Mouse (Mus musculus) heart, adult 2 months (tissue): ENCODE measurements around the gene Ggact.

ENCODE experiments used
- CTCF ChIP-seq: fragments of 200-600 bp; IDR thresholded peaks from 2 replicates; pipeline ENCODE4 v1.8.1; 2022; ENCODE audit warnings: antibody characterized with exemption, mild to moderate bottlenecking, moderate library complexity
- EP300 ChIP-seq: fragments of 200-500 bp; IDR thresholded peaks from 2 replicates; pipeline ENCODE4 v1.6.1; 2011; ENCODE audit warnings: low read depth, low read length, control low read depth; ENCODE audit not compliant: insufficient read depth
- POLR2A ChIP-seq: fragments of 200-500 bp; IDR thresholded peaks from 2 replicates; pipeline ENCODE4 v1.6.1; 2011; ENCODE audit warnings: mild to moderate bottlenecking, low read depth, low read length, control low read depth; ENCODE audit not compliant: insufficient read depth

DNA sequence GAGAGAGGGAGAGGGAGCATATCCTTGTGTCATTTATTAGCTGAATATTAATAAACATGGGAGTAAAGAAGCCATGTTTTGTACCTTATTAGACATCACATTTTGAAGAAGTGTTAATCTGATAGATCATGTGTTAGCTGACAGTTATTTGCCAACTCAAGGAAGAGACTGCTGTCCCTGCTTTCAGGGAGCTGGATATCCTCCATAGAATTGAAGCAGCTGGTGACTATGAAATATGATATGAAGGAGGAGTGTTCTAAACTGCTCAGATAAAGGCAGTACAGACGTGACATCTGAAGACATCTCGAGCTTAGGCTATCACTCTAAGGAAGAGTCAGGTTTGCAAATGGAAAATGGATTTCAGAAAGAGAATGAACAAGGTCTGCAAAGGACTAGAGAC lies 89.8 kb downstream of the Ggact start:
- TF ChIP-seq EP300 (no peak), POLR2A (no peak), CTCF (no peak)
